Mouse (Mus musculus) lung, postnatal 0 days (tissue): Measurements from ENCODE around the gene Taf8.

Source experiments
- CTCF ChIP-seq: IDR thresholded peaks from 2 replicates; pipeline ENCODE4 v1.5.1; 2016; ENCODE audit warnings: antibody characterized with exemption, mild to moderate bottlenecking
- EP300 ChIP-seq: IDR thresholded peaks from 2 replicates; pipeline ENCODE4 v1.6.1; 2016; ENCODE audit warnings: antibody characterized with exemption, mild to moderate bottlenecking, control low read depth

DNA sequence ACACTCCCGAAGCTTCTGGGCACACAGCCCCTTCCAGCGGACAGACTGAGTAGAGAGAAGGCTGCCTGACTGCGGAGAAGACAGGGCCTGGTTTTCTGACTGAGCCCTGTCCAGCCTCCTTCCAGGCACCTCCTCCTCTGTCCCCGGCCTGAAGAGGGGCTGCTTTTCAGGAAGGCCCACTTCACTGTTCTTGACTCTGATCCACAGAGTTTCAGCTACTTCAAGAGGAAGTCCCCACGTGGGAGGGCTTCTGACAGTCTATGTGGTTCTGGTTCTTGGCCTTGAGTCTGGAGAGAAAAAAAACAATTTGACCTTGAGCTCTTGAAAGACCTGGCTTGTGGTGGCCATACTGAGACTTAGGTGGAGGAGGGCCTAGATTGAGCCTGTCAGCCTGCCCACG is 58.0 kb downstream of the Taf8 start:
- TF ChIP-seq CTCF, result no peak
- no peak for TF ChIP-seq EP300
